13 mouse cellular contexts compared by ENCODE assay signal in the genomic region with DNA sequence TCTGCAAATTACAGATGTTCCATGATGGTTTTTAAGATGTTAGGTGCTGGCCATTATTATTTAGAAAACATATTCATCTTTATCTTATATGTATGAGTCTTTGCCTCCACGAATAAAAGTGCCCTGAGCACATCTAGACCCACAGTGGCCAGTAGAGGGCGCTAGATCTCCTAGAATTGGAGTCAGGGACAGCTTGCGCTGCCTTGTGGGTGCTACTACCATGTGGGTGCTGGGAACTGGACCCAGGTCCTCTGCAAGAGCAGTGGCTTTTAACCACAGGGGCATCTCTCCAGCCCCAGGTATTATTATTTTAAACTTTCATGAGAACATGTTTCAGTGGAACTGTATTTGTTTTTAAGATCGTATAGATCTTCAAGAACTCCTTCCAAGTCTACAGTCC.
DNase-seq lines count a peak whose midpoint lies in the region; TF ChIP-seq lines count a peak whose summit lies in the region.
"Had no signal": no experiment of that assay in that cellular context is flagged by ENCODE, and none has a peak within 500 bp of the region (broad histone marks: within the 10 kb centered on the region; RNA-seq: fewer than 3 reads in every experiment).

No protein-coding gene starts in this region.

- no peaks in the 10 kb centered on the region for H3K4me1 ChIP-seq in thymus, adult 2 months (replicated peaks; ENCODE audit: control insufficient read depth, insufficient read depth, low read length)
- H3K4me1 ChIP-seq: liver, embryonic 13.5 days had no signal

- TF ChIP-seq CTCF in layer of hippocampus, adult 2 months (conservative IDR thresholded peaks at IDR 0.05), result peak; percentile 63
- no peak for TF ChIP-seq CTCF in thymus, adult 2 months (IDR thresholded peaks at IDR 0.05; ENCODE audit: borderline replicate concordance, control insufficient read depth, extremely low read depth, insufficient read depth, low read length, poor library complexity)

- no peak overlapping the region for H3K27ac ChIP-seq in layer of hippocampus, adult 2 months
- H3K27ac ChIP-seq in thymus, adult 2 months (ENCODE audit: control insufficient read depth, insufficient read depth, low read length), result no peak overlapping the region
- H3K27ac ChIP-seq: liver, embryonic 13.5 days had no signal

- H3K4me3 ChIP-seq in layer of hippocampus, adult 2 months, result no peak overlapping the region
- H3K4me3 ChIP-seq in thymus, adult 2 months (ENCODE audit: control insufficient read depth, insufficient read depth, low read length), result no peak overlapping the region
- H3K4me3 ChIP-seq: liver, embryonic 13.5 days had no signal

- H3K36me3 ChIP-seq in thymus, adult 2 months (ENCODE audit: control insufficient read depth, insufficient read depth, low read length), result no peaks in the 10 kb centered on the region
- H3K36me3 ChIP-seq: liver, embryonic 13.5 days had no signal

- H3K27me3 ChIP-seq in thymus, adult 2 months (ENCODE audit: control insufficient read depth, insufficient read depth, low read length), result no peaks in the 10 kb centered on the region
- H3K27me3 ChIP-seq: liver, embryonic 13.5 days had no signal

- no peak for TF ChIP-seq POLR2A in thymus, adult 2 months (IDR thresholded peaks at IDR 0.05; ENCODE audit: control insufficient read depth, extremely low read depth, insufficient read depth, low read length, poor library complexity)

- WGBS in thymus, adult 2 months, result 80% methylated on average over 4 of the region's 4 CpGs

- DNase-seq in adrenal gland, postnatal 14 days, result peak; percentile 17
- DNase-seq in adrenal gland, postnatal 4 days (ENCODE audit: low spot score in 2 of 2), result no peak
- no peak for DNase-seq in layer of hippocampus, adult 2 months (ENCODE audit: low spot score in 2 of 2)
- no peak for DNase-seq in layer of hippocampus, postnatal 14 days (ENCODE audit: low spot score in 2 of 2)
- peak; percentile 22 for DNase-seq in thymus, postnatal 4 days
- no peak for DNase-seq in thymus, adult 2 months
- peak; percentile 61 for DNase-seq in testis, postnatal 14 days (ENCODE audit: low spot score)
- no peak for DNase-seq in cerebellum, postnatal 36 days
- DNase-seq: adrenal gland, postnatal 25 days; cerebellum, adult 18-20 months; gastrocnemius, postnatal 25 days; liver, embryonic 13.5 days; thymus, postnatal 25 days had no signal

Comparison
In these comparisons a context has a peak if more than half of its experiments do, and no peak if none do; other contexts are left out.
1. DNase-seq: peak in adrenal gland, postnatal 14 days (single experiment), thymus, postnatal 4 days (single experiment) and testis, postnatal 14 days (single experiment); none in adrenal gland, postnatal 4 days (0 of 2), layer of hippocampus, adult 2 months (0 of 2), layer of hippocampus, postnatal 14 days (0 of 2), thymus, adult 2 months (single experiment) and cerebellum, postnatal 36 days (0 of 2).